Mouse (Mus musculus): ENCODE results near the gene Thnsl1.

GRCm38 (mm10) chr2:21261370-21262006 is 56.0 kb downstream of the Thnsl1 start:
- TF ChIP-seq CTCF (IDR thresholded peaks at IDR 0.05; ENCODE audit: extremely low read depth, insufficient read depth, insufficient read length, insufficient replicate concordance): peak; percentile 87; the same call in 1 of the 2 replicates
- TF ChIP-seq POLR2A (IDR thresholded peaks at IDR 0.05; ENCODE audit: low read depth, low read length): no peak
